Mouse (Mus musculus) cerebellum, adult 11-12 months (tissue): Measurements from ENCODE around the gene Shroom3.

Experiments
- DNase-seq: peaks from one replicate; pipeline ENCODE4 v3.0.0; 2022

Gene Shroom3

DNA sequence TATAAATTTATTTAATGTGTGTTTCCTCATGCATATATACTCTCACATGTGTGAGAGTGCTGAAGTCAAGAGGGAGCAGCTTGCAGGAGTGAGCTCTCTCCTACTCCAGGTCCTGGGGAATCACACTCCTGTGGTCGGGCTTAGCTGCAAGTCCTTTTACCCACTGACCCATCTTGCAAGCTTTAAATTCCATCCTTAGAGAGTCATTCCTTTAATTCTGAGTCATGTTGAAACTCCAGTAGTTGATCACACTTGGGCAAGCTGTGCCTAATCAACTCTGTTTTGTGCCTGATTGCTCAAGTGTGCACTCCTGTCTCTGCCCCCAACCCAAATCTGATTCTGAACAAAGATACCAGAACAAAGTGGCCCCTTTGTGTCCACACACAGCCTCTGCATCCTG lies 301.5 kb downstream of the Shroom3 start:
- DNase-seq, result no peak

DNA sequence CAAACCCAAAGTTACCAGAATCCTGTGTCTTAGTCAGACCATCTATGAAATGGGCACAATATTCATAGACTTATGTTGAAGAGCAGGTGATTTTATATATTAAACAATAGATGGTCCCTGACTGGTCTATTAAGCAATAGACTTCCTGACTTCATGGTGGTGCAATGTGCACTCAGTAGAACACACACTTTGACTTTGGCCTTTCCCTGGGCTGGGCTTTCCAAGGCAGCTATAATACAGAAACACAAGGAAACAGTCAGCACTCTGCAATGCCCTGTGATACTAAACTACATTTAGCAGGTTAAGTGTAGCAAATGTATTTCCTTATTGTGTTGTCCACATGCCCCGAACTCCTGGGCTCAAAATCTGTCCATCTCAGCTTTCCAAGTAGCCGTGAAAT lies 302.2 kb downstream of the Shroom3 start:
- DNase-seq, result no peak

DNA sequence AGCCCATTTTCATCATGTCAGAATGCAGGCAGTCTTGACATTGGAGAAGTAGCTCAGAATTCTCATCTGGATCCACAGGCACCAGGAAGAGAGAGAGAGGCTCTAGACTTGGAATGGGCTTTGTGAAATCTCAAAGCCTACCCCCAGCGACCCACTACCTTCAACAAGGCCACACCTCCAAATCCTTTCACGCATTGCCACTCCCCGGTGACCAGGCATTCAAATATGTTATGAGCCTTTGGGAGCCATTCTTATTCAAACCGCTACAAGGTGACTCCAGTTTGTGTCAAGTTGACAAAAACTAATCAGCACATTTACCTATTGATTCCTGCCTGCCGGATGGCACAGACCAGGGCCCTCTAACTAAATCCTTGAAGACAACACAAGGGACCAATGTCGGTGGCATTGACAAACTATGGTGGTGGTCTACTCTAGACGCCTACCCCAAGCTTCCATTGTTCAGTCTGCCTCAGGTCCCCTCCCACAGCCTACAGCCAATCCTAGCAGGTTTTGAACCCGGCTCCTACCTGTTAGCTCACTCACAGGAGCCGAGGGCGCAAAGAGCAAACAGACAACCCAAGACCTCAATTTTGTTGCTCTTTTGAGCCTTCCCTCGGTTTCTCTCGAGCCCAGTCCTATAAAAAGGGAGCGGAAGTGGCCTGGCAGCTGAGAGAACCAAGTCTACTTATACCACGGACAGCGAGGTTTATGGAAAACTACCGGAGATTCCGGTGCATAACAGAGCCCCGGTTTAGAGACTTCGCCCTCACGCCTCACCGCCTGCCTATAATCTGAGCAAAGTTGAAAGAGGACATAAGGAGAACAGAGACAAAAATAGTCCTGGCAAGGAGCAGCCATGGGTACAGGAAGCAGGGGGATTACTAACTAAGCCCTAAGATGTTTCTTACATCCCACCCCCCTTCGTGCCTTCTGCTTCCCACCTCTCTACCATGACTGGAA lies 303.7 kb downstream of the Shroom3 start:
- DNase-seq, result peak; percentile 18

DNA sequence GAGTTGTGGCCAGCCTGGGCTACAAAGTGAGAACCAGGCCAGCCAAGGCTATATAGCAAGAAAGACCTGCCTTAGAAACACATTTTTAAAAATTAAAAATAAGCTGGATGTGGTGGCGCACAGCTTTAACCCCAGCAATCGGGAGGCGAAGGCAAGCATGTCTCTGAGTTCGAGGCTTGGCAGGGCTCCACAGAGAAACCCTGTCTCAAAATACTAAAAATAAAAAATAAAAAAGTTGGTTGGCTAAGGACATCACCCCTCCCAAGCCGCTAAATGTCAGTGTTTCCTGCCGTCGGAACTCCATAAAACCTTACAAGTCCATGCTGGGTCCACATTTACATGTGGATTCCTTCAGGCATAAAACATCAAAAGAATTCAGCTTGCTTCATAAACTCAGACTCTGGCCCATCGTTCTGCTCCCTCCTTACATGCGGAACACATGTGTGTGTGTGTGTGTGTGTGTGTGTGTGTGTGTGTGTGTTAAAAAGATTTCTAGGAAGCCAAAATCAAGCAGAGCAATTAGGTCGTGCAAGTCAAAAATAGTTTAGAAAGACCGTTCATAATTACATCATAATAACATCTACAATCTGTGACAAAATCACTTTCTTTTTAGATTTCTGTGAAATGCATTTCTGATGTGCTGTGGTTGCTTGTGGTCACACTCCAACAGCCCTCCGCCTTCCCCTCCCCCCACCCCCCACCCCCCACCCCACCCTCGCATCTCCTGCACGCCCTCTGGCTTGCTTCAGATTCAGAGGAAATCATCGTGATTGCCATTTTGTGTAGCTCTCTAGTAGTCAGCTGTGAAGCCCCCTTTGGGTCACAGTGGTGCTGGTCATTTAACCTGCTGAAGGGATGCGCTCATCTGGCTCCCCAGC lies 304.9 kb downstream of the Shroom3 start:
- DNase-seq, result no peak

DNA sequence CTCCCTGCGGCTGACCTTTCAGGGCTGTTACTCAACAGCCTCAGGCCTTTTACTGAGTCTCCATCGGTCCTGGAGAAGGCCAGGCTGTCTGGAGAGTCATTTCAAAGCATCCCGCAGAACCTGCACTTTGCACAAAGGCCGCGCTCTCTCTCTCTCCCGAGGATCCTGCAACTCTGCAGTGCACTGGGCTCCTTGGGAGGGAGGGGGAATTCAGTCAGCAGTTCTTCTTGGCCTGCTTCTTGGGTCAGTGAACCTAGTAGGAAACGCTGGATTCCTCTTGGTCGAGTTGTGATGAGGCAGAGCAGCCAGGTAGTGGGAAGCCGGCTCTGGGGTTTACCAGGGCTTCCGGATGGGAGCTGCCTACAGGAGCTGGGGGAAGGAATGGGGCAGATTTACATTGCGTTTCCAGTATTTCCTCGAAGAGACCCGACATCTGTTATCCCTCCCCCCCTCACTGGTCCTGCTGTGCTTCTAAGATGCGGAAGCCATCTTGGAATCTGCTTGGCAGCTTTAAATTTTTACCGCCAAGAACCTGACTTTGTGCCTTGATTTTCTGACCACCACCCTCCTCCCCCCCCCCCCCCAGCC lies 305.6 kb downstream of the Shroom3 start:
- no peak for DNase-seq

DNA sequence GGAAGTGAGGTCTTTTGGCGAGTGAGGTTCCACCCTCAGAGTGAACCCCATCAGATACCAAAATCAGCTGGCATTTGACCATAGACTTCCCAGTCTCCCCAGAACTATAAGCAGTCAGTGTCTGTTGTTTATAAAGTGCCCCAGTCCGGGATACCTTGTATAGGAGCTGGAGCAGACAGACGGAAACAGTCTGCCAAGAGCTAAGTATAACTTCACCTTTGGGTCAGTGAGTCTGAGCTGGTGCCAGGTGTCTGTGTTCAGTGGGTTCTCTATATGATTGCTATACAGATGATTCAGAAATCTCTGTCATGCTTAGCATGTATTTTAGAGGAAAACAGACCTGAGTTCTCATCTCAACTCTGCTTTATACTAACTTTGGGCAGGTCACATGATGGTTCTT lies 308.9 kb downstream of the Shroom3 start:
- DNase-seq, result no peak

DNA sequence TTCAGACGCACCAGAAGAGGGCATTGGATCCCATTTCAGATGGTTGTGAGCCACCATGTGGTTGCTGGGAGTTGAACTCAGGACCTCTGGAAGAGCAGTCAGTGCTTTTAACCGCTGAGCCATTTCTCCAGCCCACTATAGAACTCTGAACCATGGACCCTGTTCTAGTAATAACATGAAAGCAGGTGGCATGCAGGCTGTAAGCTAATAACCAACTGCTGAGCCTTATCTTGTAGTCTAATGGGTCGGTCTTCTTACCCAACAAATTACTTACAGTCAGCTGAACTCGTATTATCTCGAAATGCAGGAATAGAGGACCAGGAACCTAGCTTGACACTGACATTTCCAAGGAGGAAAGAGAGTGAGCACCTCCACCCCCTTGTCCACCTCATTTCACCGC lies 311.1 kb downstream of the Shroom3 start:
- DNase-seq, result no peak

DNA sequence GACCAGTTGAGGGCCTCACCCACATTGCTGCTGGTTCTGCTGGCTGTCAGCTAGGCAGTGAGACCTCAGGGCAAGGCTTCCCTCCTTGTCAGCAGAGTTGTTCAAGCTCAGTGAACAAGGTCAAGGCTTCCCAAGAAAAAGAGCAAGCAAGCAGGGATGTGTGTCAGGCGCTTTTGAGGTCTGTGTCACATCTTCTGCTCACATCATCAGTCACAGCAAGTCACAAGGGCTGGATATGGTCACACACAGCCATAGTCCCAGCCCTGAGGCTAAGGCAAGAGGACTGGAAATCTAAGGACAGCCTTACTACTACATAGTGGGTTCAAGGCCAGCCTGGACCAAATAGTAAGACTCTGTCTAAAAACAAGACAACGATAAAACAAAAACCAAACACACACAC lies 311.6 kb downstream of the Shroom3 start:
- no peak for DNase-seq

DNA sequence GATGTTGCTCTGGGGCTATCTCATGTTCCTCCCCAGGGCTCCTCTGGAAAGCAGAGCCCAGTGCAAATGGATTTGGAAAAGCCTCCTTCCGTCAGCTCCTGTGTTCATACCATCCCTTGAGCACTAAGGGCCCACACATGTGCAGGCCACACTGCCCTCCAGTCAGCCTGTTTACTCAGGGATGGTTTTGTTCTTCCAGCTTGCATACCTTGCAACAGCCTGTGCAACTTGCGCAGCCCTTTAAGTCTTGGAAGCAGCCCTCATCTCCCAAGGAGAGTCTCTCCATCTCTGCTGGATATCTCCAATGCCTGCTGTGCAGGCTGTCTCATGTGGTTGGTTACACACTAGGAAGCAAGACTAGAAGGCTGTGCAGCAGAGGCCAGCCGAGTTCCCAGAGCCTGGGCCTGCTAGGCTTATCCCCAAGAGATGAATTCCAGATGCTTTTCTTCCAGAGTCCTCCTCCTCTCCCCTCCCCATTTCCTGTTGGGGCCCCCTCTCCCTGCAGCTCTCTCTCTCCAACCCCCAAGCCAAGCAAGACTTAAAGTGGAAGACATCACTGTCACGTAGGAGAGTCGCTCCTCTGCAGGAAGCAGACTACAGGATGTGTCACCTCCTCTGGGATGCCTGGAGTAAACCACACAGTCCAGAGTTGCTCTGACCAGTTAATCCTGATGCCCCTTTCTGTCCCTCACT lies 314.3 kb downstream of the Shroom3 start:
- no peak for DNase-seq

DNA sequence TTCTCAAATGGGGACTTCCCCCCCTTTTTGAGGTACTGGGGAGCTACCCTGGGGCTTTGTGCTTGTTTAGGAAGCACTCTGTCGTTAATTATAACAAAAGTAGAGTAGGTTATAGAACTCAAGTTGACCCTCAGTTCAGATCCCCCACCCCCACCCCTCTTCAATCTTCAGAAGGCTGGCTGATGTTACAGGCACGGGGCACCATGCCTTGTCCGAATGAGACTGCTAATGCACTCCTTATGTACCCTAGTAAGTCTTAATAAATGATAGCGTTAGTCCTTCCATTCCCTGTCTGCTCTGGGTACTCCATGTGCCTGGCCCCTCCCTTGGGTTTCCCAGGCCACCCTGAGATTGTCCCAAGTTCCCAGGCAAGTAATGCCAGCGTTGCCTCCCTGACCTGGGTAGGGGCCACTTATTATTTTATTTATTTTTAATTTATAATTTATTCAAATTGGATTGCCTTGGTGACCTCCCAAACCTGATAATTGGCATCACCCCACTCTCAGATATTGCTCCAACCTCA lies 315.3 kb downstream of the Shroom3 start:
- no peak for DNase-seq

DNA sequence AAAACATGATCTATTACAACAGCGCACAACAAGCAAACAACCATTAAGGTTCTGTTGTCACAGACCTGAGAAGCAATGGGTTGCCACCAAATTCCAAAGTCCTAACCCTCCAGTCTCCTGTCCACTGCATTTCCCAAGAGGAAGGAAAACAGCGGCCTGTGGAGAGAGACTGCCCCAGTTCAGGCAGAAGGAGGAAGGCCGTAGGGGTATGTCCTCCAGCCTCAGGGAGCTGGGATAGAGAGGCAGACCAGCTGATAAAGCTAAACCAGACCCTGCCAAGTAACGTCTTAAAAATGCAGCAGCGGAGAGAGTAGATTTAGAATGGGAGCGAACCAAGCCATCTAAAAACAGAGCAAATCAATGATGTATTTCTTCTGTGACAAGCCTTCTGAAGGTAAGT lies 316.8 kb downstream of the Shroom3 start:
- DNase-seq, result no peak

DNA sequence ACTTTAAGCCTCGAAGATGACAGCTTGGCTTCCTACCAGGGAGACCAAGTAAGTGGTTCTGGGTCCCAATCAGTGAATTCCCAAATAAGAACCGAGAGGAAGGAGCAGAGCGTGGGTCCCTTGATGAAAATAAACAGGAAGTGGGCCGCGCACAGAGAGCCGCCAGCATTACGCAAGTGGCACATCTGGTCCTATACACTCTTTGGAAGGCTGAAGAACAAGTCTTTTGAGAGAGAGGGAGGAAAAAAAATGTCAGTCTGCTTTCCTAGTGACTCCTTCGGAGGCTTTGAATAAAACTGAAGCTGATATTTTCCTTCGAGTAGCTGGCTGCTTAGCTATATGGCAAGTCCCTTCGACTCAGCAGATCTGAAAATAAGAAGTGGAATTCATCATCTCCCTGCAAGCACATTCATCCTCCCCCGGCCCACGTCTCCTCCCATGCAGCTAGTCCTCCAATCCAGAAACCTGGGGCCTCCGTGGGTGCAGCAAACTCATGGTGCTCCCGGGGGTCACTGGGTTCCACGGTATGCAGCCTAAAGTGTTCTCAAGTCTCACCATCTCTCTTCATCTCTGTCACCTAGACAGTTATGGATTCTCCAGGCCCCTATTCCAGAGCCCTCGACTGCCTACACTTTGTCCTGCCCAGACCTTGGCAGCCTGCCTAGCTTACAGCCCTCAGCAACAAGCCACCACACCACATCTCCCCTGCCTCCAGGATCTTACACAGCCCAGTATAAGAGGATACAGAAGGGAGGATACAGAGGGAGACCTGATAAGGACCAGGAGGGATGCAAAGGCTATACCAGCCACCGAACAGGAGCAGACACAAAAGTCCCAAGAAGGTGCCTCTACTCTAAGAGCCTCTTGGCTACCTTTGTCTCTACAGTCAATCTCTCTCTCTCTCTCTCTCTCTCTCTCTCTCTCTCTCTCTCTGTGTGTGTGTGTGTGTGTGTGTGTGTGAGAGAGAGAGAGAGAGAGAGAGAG lies 317.8 kb downstream of the Shroom3 start:
- DNase-seq, result no peak

DNA sequence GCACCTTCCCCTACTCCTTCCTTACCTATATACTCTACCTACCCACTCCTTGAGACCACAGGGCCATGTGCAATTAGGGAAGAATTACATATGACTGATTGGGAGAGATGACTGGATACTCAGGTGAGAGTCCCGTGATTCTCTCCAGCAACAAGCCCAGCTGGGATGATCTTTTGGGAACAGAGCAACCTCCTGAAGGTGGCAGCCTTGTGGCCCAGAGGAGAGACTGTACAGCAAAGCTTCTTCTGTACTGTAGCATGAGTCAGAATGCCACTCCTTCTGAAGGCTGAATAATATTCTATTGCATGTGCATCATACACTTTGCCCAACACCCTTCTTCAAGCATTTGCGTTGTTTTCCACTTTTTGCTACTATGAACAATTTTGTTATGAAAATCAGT lies 319.4 kb downstream of the Shroom3 start:
- no peak for DNase-seq

DNA sequence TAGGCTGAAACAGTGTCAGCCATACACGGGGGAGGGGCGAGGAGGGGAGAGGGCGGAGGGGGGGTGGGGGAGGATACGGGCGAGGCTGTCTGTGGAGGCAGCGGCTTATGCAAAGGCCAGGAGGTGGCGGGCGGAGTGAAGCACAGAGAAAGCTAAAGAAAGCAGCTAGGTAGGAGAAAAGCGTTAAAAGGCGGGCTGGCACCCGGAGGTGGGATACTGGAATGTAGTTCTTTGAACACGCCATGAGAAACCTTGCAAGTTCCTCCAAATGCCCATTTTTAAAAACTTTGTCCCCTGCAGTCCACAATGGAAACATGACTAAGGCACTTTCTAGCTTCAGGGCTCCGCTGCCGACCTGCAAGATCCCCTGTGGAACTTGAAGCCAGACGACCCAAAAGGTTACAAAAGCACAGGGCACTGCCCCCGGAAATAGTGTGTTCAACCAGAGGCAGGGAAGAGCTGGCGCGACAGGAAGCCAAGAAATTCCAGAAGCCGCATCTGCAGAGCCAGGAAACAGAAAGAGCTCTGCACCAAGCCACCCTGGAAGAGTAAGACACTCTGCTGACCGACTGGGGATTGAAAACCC lies 322.1 kb downstream of the Shroom3 start:
- no peak for DNase-seq

DNA sequence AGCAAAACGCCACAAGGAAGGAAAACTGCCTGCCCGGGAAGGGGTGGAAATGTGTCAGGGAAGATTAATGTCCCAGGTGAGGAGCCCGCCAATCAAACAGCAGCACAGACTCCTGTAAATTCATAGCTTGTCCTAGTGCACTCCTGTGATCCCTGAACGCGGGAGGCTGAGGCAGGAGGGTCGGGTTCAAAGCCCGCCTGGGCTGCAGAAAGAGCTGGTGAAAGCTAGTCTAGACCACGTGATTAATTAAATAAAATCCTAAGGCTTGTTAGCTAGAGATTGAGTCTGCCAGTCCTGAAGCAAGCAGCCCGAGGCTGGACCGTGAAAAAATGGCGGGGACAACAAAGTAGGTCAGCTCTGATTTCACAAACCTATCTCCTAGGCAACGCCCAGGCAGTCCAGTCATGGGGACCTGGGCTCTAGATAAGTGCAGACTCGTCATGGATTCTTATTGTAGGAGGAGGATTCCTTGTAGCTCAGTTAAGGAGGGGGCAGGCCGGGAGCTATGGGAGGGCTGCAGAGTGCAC lies 322.6 kb downstream of the Shroom3 start:
- no peak for DNase-seq

DNA sequence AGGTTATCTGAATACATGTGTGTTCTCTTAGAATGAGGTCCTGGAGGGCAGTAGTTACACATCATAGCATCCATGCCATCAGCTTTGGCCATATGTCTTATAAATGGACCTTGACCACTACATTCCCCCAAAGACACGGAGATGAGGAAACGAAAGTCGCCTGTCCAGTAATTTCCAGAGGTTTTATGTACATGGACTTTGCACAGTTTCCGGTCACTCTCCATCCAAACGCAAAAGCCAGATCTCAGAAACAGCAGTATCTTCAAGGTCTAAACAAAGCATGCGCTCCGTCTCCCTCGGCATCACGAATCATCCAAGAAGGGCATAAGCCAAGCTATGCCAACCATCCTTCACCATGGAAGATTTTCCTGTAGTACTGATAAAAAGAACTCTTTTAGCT lies 325.0 kb downstream of the Shroom3 start:
- DNase-seq, result no peak
